Mouse (Mus musculus) left cerebral cortex, adult 6 months (tissue): Measurements from ENCODE around the gene Col4a3bp. TPM values are rescaled to one million over a fixed set of nuclear protein-coding genes. Genes with fewer than 3 reads are reported as not detected.

Experiments
- long read RNA-seq, 2 experiments: library from polyadenylated mRNA; unstranded; transcript quantifications; one replicate each; pipeline ENCODE4 v2.0.0; 2019 to 2020
- polyA plus RNA-seq: library from polyadenylated mRNA; unstranded; fragments of <200 nt; fragmentation: Nextera tagmentation; gene quantifications from 2 replicates; pipeline ENCODE4 v1.2.3, GENCODE M21; 2021

Gene Col4a3bp
- 8.9 and 11.6 TPM in 2 replicates for polyA plus RNA-seq
- long read RNA-seq, experiment 1, full-length matches to known transcripts, result 23 of 41 reads
- long read RNA-seq, experiment 1, partial matches to known transcripts, result 13 of 41 reads
- long read RNA-seq, experiment 1, other reads (novel, unspliced or antisense), result 5 of 41 reads
- long read RNA-seq, experiment 2, full-length matches to known transcripts, result 8 of 15 reads
- long read RNA-seq, experiment 2, partial matches to known transcripts, result 5 of 15 reads
- long read RNA-seq, experiment 2, other reads (novel, unspliced or antisense), result 2 of 15 reads

DNA sequence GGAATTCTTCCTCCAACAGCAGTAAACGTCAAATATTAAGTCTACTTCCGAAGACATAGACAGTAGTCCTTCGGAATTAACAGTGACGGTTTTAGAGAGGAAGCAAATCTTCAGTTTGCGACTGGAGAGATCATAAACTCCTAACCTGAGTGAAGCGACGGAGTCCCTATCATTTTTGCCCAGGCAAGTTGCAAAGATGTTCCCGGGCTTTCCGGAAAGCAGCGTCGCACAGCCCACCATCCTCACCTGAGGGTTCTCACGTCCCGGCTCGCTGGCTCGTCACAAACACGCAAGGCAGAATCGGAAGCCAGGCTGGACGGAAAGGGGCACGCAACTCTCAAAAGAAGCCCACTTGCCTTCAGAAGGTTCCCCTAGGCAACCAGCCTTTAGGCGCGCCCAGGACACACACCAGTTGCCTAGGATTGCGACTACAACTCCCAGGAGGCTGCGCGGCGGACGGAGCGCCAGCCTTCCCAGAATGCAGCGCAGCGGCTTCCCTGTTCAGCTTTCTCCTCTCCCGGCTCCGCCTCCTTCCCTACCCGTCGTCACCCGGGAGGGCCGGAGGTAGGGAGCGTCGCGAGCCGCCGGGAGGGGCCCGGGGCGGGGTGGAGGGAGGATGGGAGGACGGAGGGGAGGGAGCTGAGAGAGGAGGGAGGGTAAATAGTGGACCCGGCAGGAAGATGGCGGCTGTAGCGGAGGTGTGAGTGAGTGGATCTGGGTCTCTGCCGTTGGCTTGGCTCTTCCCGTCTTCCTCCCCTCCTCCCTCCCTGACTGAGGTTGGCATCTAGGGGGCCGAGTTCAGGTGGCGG lies at the start of gene Col4a3bp, which contains the start of gene Polk:
TSS of gene Col4a3bp (plus strand) at position 538 of the 809 bp plus-strand sequence.
TSS of gene Polk (minus strand) at position 499 of the 809 bp plus-strand sequence.

DNA sequence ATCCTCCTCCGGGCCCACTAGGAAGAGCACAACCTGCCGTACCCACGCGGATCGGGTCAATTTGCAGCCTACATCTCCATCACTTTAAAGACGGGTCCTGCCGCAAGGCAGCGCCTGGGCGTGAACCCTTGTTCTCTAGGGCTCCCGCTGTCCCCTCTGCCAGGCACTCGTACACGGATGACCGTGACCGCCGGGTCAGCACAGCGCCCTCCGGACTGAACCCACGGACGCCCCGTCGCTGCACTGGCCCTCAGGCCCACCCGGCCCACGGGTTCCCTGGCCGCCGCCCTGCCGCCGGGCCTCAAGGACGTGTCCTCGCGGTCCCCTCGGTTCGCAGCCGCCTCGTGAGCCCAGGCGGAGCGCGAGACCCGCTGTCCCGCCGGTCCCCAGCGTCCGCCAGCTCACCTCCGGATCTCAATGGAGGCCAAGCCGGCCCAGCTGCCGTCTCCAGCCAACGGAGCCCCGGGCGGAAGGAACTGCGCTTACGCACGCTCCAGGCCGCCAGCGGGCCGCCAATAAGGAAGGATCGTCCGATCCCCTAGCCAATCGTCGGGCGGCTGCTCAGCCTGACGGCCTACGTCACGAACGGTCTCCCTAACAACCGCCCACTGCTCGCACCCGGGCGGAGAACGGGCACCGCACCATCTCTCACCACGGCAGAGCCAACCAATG lies 128.1 kb downstream of the Col4a3bp start, which contains the start of gene Hmgcr:
TSS of gene Hmgcr (minus strand) at position 531 of the 672 bp plus-strand sequence.

Other genes starting within 250 kb of the Col4a3bp start
- 12.4 and 15.5 TPM in 2 replicates for gene Poc5, start 154.3 kb upstream of the Col4a3bp start, polyA plus RNA-seq
- gene Ankdd1b, start 71.4 kb upstream of the Col4a3bp start, polyA plus RNA-seq, result 0.15 and 0.19 TPM in 2 replicates
- gene Gm17622, start 51.9 kb upstream of the Col4a3bp start, polyA plus RNA-seq, result not detected in 2 replicates
- 3.7 and 4.0 TPM in 2 replicates for gene Polk, start within 50 bp of the Col4a3bp start, polyA plus RNA-seq
- gene Hmgcr, start 128.3 kb downstream of the Col4a3bp start, polyA plus RNA-seq, result 47.4 and 63.4 TPM in 2 replicates
- 0.20 TPM in 2 replicates for gene Ankrd31, start 205.7 kb downstream of the Col4a3bp start, polyA plus RNA-seq